Mouse (Mus musculus) MEL-GATA-1-ER (cell line): Measurements from ENCODE around the gene Olfr577.

Experiments
- DNase-seq: peaks from one replicate; pipeline ENCODE4 v3.0.0-alpha.2; 2012; ENCODE audit warnings: low read depth; ENCODE audit errors: extremely low read depth

Olfr577 gene

DNA sequence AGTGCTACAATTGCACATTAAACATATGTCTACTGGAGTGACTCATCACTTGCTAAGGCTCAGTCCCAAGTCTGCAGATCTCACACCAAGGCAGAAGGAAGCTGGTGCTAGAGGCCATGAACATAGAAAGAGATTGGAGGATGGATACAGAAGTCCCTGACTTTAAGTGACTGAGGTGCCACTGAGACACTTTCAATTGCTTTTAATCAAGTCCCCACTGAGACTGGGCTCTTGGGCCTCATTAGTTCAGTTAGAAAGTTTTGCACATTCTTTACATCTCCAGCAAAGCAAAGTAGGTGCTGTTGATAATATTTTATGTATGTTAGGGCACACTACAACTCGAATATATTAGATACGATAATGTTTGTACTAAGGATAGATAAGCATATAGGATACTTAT is at the start of gene Olfr577:
Gene Olfr577, minus strand, starts transcription at position 101 of the 400 bp plus-strand sequence.
- no peak for DNase-seq

DNA sequence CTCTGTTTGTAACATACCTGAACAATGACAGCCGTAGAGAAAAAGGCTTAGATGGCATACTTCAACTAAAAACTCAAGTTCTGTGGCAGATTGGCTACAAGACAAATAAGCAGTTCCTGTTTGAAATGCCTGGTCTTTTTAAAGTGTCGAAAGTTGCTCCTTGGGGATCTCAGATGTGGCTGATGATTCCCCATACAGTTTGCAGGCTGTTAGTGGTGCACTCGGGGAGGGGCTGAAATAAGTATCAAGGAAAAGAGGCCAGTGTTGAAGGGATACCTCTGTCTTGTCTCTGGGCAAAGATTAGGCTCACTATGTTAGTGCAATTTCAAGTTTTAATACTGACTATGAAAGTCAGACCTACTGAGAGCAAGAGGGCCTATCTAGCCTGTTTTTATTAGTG is 13.5 kb upstream of the Olfr577 start, which contains the start of gene Olfr578:
Gene Olfr578, minus strand, starts transcription at position 101 of the 400 bp plus-strand sequence.
- no peak for DNase-seq

DNA sequence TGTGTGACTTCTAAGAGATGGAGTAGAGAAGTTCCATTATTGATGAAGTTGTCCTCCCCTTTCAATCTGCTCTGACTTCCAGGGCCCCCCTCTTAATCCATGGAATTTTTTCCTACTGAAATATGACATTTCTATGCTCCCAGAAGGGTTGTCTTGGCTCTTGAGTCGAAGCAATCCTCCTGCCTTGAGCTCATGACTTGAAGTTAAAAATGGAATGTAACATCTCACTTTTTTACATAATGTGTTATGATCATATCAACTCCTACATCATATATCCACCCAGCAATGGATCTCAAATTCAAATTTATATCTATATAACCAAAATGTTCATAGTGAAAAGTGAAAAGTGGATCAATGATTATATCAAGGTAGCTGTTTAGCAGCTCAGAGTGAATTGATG is 1.3 kb downstream of the Olfr577 start:
- DNase-seq: no peak

DNA sequence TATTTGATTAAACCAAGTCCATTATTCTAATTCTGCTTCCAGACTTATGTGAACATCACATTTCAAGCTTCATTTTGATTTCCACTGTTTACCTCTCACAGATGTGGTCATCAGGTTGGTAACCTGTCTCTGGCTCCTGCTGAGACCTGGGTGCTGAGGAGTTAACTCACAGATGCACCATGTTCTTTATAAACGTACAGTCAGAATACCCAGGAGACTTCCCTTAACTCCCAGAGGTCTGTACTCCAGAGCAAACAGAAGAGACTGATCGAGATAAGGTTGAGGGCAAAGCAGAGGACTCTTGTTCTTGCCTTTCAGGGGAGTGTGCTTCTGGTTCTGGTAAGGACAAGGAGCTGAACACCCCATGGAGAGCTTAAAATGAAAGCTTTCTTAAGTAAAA is 13.4 kb downstream of the Olfr577 start, which contains the start of gene Olfr576:
Gene Olfr576, plus strand, starts transcription at position 301 of the 400 bp plus-strand sequence.
- DNase-seq: no peak

DNA sequence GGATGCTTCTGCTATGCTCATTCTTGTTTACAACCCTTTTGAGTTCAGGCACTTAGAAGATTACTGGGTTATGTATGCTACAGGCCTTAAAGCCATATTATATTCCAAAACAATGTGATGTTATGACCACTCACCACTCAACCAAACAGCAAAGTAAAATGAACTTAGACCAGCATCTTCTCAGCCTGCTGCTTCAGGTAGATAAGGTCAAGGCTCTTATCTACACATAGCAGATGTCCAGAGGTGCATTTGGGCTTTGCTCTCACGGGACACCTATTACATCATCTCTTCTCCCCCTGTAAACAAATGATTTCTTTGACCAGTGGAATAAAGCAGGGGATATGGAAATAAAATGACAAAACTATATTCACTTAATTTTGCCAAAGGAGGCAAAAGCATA is 17.1 kb downstream of the Olfr577 start, which contains the start of gene Olfr575:
Gene Olfr575, minus strand, starts transcription at position 183 of the 400 bp plus-strand sequence.
- no peak for DNase-seq

DNA sequence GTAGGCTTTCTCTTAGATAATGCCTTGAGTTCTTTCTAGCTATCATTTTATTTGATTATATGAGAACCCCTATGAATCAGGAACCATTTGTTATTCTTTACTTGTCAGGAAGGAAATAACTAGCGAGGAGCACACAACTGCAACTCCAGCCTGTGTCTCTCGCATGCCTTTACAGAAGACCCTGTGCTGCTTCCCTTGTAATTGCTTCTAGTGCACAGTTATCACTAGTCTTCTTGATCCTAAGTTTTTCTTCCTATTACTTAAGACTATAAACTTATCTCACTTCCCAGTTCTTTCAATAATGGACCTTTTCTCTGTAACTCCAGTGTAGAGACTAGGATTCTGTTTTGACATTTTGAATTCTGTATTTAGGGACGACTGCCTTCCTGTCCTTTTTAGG is 17.6 kb downstream of the Olfr577 start:
- no peak for DNase-seq

DNA sequence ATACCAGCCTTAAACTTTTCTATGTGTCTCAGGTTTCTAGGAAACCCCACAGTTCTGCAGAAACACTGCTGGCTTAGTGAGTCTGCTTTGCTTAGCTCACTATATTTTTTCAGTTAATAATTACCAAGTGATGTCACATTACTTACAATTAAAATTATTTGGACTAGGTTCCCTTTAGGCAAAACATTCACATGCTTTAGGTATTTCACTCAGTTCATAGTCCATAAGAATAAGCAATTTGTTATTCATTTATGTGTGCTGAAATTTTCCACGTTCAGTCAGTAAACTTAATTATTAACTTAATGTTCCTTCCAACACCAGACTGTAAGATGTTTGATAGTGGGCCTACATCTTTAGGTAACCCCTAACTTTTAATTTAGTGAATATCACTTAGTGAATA is 25.0 kb downstream of the Olfr577 start:
- DNase-seq: no peak

DNA sequence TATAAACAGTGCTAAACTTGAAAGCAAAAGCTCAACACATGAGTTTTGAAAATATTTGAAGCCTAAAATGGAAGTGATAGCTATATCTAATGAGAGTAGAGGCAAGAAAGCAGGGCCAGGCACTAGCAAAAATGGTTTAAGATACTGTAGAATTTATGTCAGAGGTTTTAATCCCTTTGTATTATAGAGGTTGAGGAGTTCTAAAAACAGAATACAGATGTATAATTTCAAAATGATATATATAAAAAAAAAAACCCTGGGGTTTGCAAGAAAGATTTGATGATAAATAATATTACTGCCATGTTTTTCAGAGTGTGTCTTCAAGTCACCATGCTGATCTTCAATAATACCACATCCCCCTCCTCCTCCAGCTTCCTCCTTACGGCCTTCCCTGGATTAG is 27.6 kb downstream of the Olfr577 start, which contains the start of gene Olfr574:
Gene Olfr574, plus strand, starts transcription at position 301 of the 400 bp plus-strand sequence.
- no peak for DNase-seq

DNA sequence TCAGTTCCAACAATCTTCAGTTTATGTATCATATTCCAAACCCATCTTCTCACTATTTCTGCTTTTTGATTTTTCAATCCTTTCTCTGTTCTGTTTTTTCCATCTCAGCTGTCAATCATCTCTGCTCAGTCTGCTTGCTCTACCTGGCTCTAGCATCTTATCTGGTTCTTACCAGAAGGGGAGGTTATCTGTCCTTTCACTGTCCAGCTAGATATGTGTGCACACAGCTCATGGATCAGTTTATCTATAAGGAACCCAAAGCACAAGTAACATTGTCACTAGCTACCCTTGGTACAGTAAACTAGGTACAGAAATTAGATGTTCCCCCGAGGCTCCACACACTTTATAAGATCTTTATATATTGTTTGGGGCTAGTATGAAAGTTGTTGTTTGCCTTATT is 32.3 kb downstream of the Olfr577 start:
- DNase-seq: no peak

DNA sequence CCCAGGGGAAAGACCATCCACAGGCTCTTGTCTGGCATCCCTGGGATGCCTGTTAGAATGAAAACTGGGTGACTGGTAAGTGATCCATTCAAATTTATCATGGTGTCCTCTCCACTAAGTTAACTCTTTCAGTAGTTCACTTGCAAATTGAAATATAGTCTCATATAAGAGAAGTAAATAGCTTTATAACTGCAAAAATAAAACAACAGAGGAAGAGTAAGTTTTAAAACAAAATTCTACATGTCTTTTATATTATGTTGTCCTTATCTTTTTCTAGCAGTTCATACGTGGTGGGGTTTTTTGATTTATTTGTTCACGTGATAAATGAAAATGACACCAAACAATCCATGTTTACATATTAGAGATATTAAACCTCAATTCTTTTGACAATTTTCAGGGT is 33.3 kb downstream of the Olfr577 start, which contains the start of gene Olfr573-ps1:
Gene Olfr573-ps1, minus strand, starts transcription at position 101 of the 400 bp plus-strand sequence.
- no peak for DNase-seq

DNA sequence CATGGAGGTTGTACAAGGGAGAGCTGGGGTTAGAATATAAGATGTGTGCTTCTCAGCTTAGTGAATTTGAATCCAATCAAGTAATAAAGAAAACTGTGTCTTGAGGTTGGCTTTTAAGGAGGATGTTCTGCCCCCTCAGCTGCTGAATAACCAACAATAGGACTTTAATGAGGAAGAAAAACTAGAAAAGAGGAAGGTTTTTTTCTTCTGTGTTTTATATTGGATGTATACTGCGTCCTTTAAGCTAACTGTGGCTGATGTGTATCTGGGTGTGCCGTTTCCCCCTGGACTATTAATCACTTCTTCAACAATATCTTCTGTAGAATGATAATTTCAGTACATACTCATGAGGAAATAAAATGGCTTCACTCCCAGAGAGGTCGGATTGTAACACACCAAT is 48.6 kb downstream of the Olfr577 start:
- no peak for DNase-seq

DNA sequence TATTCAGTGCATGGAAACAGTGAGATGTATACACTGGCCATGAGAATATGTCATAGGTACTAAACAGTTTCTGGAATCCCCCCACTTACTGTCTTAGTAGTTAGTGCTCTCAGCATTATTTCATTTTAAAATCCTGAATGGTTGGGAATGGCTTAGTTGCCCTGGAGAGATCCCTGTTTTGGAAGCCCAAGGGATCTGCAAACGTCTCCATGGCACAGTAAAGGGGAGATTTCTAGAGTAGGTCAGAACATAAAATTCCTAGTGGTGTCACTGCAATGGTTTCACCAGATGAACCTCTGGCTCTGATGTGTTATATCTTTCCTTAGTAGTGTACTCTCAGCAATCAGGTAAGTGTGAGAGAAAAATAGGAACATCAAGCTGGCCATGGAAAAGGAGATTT is 51.6 kb downstream of the Olfr577 start, which contains the start of gene Olfr572:
Gene Olfr572, plus strand, starts transcription at position 301 of the 400 bp plus-strand sequence.
- no peak for DNase-seq
